Mouse (Mus musculus) liver, adult (tissue): Measurements from ENCODE around the gene Zfp1.

Experiments
- GATA4 ChIP-seq: IDR thresholded peaks from 2 replicates; pipeline ENCODE4 v1.6.1; 2014; ENCODE audit warnings: mild to moderate bottlenecking, low read length; ENCODE audit not compliant: insufficient replicate concordance

Zfp1 gene

GRCm38 (mm10) chr8:111712135-111712534 lies 68.9 kb downstream of the Zfp1 start:
- no peak for TF ChIP-seq GATA4

- no peak for TF ChIP-seq GATA4
These were observed 69.4 kb downstream of the Zfp1 start for GRCm38 (mm10) chr8:111712588-111712987.

- TF ChIP-seq GATA4, result no peak
These were observed 70.1 kb downstream of the Zfp1 start for GRCm38 (mm10) chr8:111713291-111713690.

- no peak for TF ChIP-seq GATA4
These were observed 70.6 kb downstream of the Zfp1 start for GRCm38 (mm10) chr8:111713817-111714216.

- TF ChIP-seq GATA4, result no peak
These were observed 71.1 kb downstream of the Zfp1 start for GRCm38 (mm10) chr8:111714295-111714694.

GRCm38 (mm10) chr8:111715514-111715913 lies 72.3 kb downstream of the Zfp1 start:
- TF ChIP-seq GATA4, result no peak

GRCm38 (mm10) chr8:111716603-111717487 lies 73.6 kb downstream of the Zfp1 start:
- TF ChIP-seq GATA4, result no peak

- no peak for TF ChIP-seq GATA4
These were observed 74.2 kb downstream of the Zfp1 start for GRCm38 (mm10) chr8:111717488-111717792.

GRCm38 (mm10) chr8:111717866-111718265 lies 74.7 kb downstream of the Zfp1 start:
- TF ChIP-seq GATA4, result no peak; the same call in 1 of the 2 replicates

- no peak for TF ChIP-seq GATA4
These were observed 75.7 kb downstream of the Zfp1 start for GRCm38 (mm10) chr8:111718937-111719336.

- no peak for TF ChIP-seq GATA4
These were observed 76.9 kb downstream of the Zfp1 start for GRCm38 (mm10) chr8:111720115-111720544.
